Mouse (Mus musculus): Measurements from ENCODE around the gene Cerk. TPM values are rescaled to one million over a fixed set of nuclear protein-coding genes. Genes with fewer than 3 reads are reported as not detected.
"Not testable (repeated sequence)": the region's sequence is repeated elsewhere in the genome, so short reads cannot be mapped to it uniquely, and the experiment has no call there.

Gene Cerk
- total RNA-seq, 2 experiments from 2014 or later = 28.0 to 28.1 TPM

DNA sequence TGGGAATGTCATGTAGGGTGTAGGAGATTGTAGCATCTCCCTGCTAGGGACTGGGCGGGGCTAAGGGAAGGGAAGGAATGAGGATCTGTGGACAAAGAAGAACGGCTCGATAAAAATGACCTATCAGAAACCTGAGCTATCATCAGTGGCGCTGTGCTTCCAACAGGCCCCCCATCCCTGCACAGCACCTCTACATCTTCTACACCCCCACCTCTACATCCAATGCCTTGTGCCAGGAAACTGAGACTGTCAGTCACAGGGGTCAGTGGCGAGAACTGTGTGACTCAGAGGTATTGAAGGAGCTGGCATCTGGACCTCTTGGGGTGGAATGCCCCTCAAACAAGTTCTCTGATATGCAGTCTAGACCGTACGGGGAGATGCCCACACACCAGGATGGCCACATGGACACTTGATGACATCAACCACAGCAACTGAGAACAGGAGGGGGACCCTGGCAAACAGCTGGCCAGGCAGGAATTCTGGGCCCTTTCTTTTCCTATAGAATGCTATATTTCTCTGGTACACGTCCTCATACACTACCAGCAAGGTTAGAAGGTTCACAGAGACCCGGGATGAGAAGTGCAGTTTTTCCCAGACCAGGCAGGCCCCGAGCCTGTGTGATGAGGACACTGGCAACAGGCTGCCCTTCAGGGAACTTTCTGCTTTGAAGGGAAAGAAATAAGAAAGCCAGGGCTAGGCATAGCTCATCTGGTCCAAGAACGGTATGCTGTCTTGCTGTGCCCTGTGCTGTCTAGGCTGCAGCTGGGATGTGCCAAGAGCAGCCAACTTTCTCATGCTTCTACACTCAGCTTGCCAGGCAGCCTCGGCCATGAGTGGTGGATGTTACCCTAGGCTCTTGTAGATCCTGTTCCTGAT is 16.8 kb downstream of the Cerk start:
- peak in 1 of 2 experiments; percentile 53 for DNase-seq
- intact Hi-C loops (cut with DNase I) = loop anchor here (2.0 to 5.0 kb wide), 2 partner anchors 20 to 58 kb away; no protein-coding TSS in a partner anchor

DNA sequence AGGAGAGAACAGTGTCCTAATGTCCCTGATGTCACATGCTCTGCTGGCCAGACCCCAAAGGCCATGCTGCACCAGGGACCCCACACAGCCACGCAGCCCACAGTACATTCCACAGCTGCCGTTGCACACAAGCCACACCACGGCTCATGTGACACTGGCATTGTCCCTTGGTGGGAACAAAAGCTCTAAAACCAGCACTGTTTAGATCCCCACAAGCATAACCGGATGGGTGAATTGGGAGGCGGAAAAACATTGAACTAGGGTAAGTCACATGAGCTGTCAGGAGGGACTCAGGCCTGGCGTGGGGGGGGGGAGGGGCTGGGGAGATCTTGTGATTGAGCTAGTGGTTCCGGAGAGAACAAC is 17.5 kb downstream of the Cerk start:
- intact Hi-C loops (cut with DNase I) = loop anchor here (2.0 to 5.0 kb wide), 2 partner anchors 20 to 59 kb away; no protein-coding TSS in a partner anchor
- DNase-seq = peak in 1 of 2 experiments; percentile 27

DNA sequence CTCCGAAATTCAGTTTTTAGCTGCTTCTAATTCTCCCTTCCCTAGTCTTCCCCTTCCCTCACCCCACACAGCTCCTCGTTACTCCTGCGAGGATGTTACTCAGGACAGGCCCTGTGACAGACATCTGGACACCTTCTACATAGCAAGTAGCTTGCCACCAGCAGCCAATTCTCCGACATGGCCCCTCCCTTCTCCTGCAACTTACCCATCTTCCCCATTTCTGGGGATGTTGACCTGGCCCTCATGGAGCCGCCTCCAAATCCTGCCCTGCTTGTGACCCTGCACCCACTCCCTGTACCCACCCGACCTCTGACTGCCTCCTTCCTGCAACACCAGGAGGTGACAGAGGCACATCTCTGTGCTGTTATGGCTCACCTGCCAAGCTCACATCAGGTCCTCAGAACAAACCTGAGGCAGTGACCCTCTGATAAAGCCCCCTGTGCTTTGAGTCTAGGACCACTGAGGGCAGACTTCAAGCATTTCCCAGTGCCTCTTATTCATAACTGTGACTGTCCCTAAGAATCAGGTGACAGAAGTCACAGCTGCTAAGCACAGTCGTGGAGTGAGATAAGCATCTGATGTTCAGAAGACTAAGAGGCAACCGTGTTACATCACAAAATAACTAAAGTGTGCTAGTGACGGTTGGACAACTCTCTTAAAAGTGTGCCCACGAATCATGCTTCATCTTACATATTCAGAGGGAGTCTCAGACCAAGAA is 18.0 kb downstream of the Cerk start:
- DNase-seq = no peak
- intact Hi-C loops (cut with DNase I) = loop anchor here (2.0 to 5.0 kb wide), 2 partner anchors 21 to 59 kb away; no protein-coding TSS in a partner anchor

DNA sequence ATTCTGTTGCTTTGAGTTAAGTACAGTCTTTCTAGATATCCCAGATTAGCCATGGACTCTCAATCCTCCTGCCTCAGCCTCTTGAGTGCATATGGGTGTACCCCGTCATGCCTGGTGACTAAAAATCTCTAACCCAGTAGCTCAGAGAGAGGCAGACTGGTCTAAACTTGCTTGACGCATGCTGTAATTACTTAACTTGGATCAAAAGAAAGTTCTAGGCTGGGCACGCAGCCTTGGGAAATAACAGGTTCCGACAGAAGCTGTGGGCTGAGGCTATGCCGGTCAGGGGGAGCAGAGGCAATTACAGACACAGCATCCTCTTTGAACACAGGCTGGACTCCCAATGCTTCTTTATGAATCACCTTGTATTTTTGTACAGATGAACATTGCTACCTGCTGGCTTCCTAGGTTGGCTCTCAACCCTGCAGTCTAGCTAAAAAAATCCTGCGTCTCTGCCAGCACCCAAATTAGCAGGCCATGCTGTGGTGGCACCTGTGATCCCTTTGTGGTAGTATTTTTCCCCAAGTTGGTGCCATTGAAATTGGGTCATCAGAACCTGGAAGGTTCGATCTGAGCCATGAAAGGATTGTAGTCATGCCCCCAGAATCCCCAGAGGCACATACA is 18.8 kb downstream of the Cerk start:
- intact Hi-C loops (cut with DNase I) = loop anchor here (5.0 kb wide), 1 partner anchor 60 kb away; no protein-coding TSS in a partner anchor
- no peak for DNase-seq

DNA sequence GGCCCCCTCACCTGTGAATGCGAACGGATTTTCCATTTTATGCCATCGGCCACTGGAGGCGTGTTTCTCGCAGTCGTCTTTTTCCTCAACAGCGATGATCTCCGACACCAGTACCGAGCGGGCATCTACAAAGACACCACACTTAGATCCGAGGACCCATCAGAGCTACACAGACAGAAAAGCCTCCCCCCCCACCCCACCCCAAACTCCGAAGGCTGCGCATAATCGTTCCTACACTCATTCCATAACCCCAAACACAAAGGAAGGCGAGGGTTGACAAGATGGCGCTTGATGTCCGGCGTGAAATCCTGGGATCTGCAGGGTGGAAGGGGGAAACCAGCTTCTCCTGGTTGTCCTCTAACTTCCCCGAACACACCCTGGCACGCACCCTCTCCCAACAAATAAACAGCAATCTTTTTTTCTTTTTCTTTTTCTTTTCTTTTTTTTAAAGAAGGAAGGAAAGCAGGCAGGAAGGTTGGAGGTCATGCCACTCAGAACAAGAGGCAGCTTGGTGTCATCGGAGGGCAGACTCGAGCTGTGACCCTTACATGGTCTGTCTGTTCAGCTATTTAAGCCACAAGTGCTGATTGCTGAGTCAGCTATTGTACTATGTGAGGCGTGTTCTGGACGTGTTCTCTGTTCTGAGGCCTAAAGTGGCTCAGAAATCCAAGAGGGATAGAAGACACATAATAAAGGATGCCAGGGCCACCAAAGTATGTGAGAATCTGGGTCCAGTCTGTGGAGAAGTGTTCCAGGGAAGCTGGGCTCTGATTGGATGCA is 19.9 kb downstream of the Cerk start:
- intact Hi-C loops (cut with DNase I) = loop anchor here (5.0 kb wide), 1 partner anchor 61 kb away; no protein-coding TSS in a partner anchor
- no peak for DNase-seq

DNA sequence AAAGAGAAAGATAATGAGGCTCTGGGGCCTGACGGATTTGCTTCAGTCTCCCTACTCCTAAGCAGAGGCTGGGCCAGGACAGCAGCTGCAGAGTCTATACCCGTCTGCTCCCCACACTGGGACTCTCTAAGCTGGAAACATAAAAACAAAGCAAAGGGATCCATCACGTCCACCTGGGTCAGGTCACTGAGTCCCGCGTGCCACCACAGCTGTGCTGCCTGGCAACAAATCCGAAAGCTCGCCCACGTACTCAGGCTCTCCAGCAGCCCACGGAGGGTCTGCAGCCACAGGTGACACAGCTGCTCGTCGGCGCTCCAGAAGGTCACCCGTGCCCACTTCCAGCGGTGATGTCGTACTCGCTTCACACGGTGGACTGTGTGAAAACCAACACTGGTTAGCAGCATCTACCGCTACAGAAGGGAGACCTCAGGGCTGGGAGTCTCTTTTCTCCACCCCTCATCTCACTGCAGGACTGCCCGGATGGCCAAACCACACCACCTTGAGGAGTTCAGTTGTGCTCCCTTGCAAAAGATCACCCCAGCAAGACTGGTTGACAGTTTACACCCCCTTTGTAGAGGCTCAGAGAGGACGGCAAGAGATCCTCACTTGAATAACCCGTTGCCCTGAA is 21.1 kb downstream of the Cerk start:
- intact Hi-C loops (cut with DNase I) = loop anchor here (5.0 kb wide), 1 partner anchor 62 kb away; no protein-coding TSS in a partner anchor
- DNase-seq = no peak

GRCm38 (mm10) chr15:86161800-86162199 is 24.1 kb downstream of the Cerk start:
- DNase-seq; intact Hi-C loops (cut with DNase I): not testable (repeated sequence)

GRCm38 (mm10) chr15:86160906-86161305 is 25.0 kb downstream of the Cerk start:
- intact Hi-C loops (cut with DNase I) = no loop called here
- DNase-seq = no peak

DNA sequence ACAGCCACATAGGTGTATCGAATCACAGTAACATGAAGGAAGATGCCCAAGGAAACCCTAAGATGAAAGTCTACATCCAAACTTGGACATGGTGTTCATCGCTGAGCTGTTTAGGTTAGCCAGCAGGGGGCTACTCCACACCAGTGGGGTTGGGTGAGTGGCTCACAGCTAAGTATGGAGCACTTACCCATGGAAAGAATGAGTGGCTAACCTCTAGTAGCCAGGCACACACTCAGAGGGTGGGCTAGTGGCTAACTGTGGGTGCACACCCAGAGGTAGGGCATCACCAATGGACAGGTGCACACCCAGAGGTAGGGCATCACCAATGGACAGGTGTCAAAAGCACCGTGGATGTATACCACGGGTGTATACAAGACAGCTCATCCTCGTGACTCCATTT is 26.2 kb downstream of the Cerk start:
- DNase-seq = no peak
- intact Hi-C loops (cut with DNase I) = loop anchor here (2.0 kb wide), 1 partner anchor 45 kb away; no protein-coding TSS in a partner anchor

- DNase-seq = no peak
- intact Hi-C loops (cut with DNase I) = loop anchor here (2.0 kb wide), 1 partner anchor 46 kb away; no protein-coding TSS in a partner anchor
These were observed 26.8 kb downstream of the Cerk start for GRCm38 (mm10) chr15:86159093-86159492.

DNA sequence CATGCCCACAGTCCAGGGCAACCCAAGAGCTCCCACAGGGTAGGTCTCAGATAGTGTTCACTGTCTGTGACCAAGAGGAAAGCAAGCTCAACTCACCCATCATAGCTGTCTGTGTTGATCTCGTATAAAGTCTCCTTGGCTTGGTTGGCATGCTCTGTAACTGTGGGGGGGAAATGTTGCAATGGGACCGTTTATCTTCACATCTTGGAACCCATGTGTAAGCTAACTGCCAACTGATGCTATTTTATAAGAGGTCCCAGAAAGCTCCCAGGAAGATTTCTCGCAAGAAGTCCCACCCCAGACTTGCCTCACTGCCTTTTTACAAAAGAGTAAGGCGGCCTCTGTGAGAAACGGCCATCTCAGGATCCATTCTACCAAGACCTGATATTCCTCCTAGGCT is 29.4 kb downstream of the Cerk start:
- DNase-seq = no peak
- intact Hi-C loops (cut with DNase I) = no loop called here

DNA sequence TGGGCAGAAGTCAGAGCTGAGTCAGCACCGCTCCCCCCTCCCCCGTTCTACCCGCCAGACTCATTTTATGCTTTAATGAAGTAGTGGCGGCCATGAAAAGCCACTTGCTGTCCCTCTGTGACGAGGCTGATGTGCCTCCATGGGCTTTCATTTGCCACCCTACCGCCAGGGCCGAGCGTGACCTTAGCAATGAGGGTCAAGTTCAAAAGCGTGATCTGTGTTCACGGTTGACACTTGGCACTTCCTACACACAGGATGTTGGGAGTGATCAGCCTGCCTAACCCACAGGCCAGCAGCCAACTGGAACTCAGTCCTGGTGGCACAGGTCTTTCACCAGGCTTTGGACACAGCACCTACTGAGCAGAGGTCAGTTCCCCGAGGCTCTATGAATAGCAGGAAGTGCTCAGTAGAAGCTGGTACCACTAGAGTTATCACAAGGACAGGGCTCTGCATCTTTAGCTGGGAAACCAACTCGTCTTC is 32.4 kb downstream of the Cerk start:
- intact Hi-C loops (cut with DNase I) = no loop called here
- DNase-seq = no peak

GRCm38 (mm10) chr15:86150593-86150992 is 35.3 kb downstream of the Cerk start:
- no peak for DNase-seq
- intact Hi-C loops (cut with DNase I) = no loop called here

GRCm38 (mm10) chr15:86146922-86147321 is 39.0 kb downstream of the Cerk start:
- DNase-seq = no peak
- intact Hi-C loops (cut with DNase I) = no loop called here

DNA sequence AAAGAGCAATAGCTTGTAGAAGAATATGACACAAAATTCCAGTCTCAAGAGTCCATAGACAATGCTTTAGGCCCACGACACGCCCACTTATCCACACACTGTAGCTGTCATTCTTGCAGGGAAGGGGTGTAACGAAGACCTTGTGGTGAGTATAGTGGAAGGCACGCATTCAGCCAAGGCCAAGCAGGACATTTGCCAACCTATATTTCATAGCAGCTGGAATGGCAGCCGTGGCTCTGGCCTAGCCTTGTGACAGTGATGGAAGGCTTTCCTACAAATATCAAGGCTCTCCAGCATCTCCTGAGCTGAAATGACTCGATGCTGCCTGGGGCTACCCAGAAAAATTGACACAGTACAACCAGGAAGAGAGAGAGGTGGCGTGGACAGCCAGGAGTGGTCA is 40.9 kb downstream of the Cerk start:
- no peak for DNase-seq
- intact Hi-C loops (cut with DNase I) = no loop called here

DNA sequence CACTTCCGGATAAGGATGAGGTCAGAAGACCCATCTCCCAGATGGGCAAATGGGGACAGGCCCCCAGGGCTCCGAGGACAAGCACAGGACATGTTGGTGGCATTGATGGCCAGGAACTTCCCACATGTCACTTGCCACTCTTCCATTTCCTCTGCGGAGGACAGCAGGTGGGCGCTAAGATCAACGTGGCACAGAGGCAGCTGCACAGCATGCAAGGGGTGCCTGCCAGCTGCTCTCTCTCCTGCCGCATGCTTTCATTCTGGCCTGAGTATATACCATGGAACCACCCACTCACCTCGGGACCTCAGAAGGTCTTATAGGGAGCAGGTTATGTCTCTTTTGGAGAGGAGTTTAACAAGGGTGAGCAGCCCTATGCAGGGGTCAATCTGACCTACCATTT is 41.4 kb downstream of the Cerk start:
- DNase-seq = no peak
- intact Hi-C loops (cut with DNase I) = loop anchor here (5.0 kb wide), 2 partner anchors 33 to 63 kb away; no protein-coding TSS in a partner anchor

DNA sequence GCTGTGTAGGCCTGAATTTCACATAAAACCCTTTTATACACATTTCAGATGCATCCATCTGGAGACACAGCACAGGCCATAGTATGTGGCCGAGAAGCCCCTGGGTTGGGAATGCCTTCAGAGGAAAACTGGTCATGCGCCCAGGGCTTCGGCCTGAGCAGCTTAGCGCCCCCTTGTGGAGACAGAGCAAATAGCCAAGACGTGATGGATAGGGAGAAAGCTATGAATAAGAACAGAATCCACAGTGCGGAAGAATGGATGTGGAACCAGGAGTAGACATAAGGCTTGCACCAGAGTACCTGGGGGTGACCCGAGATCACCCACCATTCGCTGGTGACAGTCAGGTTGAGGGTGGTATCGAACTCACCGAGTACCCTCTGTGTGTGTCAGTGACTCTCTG is 45.6 kb downstream of the Cerk start:
- DNase-seq = peak; percentile 58 to 68
- intact Hi-C loops (cut with DNase I) = loop anchor here (5.0 kb wide), 2 partner anchors 37 to 67 kb away; no protein-coding TSS in a partner anchor

DNA sequence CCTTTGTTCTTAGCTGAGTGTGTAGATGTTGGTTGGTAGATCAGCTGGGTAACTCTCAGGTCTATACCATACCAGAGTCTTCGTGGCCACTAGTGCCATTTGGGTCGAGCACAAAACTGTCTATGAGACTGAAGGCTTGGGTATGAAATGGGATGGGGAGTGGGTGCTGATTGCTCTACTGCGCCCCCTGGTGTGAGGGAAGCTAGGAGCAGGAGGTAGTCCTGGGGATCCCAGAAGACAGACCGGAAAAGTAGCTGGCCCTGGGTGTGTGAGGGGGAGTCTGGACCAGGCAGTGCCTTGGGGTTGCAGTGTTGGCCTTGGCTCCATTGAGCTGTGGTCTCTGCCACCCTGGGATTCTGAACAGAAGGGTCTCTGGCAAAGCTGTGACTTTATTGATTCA is 48.3 kb downstream of the Cerk start:
- DNase-seq = peak; percentile 48 to 68
- intact Hi-C loops (cut with DNase I) = no loop called here
